Mouse (Mus musculus): ENCODE measurements around the gene Tsg101. TPM values are rescaled to one million over a fixed set of nuclear protein-coding genes. Genes with fewer than 3 reads are reported as not detected.

The Tsg101 gene
- total RNA-seq (2014; rRNA removed) (83.7 and 105 TPM in 2 replicates), polyA plus RNA-seq (2015; fragmentation: Nextera tagmentation; extraction: Ambion mirVana) (272 and 279 TPM in 2 replicates)

GRCm38 (mm10) chr7:46919551-46920176, at the start of gene Tsg101:
Gene Tsg101, minus strand, starts transcription at chr7:46919969.
- Histone ChIP-seq H3K27me3 (ENCODE audit: insufficient read depth, low read length) (no peaks in the 10 kb centered on the region), H3K9me3 (ENCODE audit: low read length) (no peaks in the 10 kb centered on the region), H3K36me3 (ENCODE audit: insufficient read depth, low read length) (no peaks in the 10 kb centered on the region), H3K4me1 (ENCODE audit: insufficient read depth, low read length) (no peaks in the 10 kb centered on the region), H3K9ac (replicated peaks; ENCODE audit: low read length) (peak within 1 kb of the TSS; percentile 89), H3K4me3 (ENCODE audit: low read length) (peak within 1 kb of the TSS; percentile 81), H3K27ac (peak within 1 kb of the TSS; percentile 95), H3K4me2 (ENCODE audit: low read depth, low read length) (peak within 1 kb of the TSS; percentile 77)
- TF ChIP-seq CTCF (IDR thresholded peaks at IDR 0.05; ENCODE audit: low read depth) = 0 out of 2 replicates have a peak, but pooled peaks have one; percentile 2
- ATAC-seq (peak; percentile 97), DNase-seq (ENCODE audit: low spot score) (peak; percentile 95)
- under 1% methylated on average over 66 of the region's 75 CpGs for WGBS

GRCm38 (mm10) chr7:46964070-46964469, 44.3 kb upstream of the Tsg101 start:
- ATAC-seq (no peak), DNase-seq (ENCODE audit: low spot score) (no peak)
- no peak overlapping the region for H3K9ac ChIP-seq (replicated peaks; ENCODE audit: low read length)
- H3K36me3 ChIP-seq (ENCODE audit: insufficient read depth, low read length) = no peaks in the 10 kb centered on the region
- no peak overlapping the region for H3K27ac ChIP-seq
- H3K4me3 ChIP-seq (ENCODE audit: low read length) = no peak overlapping the region
- H3K27me3 ChIP-seq (ENCODE audit: insufficient read depth, low read length) = no peaks in the 10 kb centered on the region
- 86% methylated on average over 7 of the region's 7 CpGs for WGBS
- no peaks in the 10 kb centered on the region for H3K9me3 ChIP-seq (ENCODE audit: low read length)
- no peak for TF ChIP-seq CTCF (IDR thresholded peaks at IDR 0.05; ENCODE audit: low read depth)
- H3K4me2 ChIP-seq (ENCODE audit: low read depth, low read length) = no peak overlapping the region
- no peaks in the 10 kb centered on the region for H3K4me1 ChIP-seq (ENCODE audit: insufficient read depth, low read length)

GRCm38 (mm10) chr7:46962806-46963618, 43.2 kb upstream of the Tsg101 start:
- Histone ChIP-seq H3K27ac (peak overlapping the region; percentile 15; the same call in 1 of the 2 replicates), H3K9me3 (ENCODE audit: low read length) (no peaks in the 10 kb centered on the region), H3K4me3 (ENCODE audit: low read length) (no peak overlapping the region), H3K36me3 (ENCODE audit: insufficient read depth, low read length) (no peaks in the 10 kb centered on the region), H3K27me3 (ENCODE audit: insufficient read depth, low read length) (no peaks in the 10 kb centered on the region), H3K9ac (replicated peaks; ENCODE audit: low read length) (no peak overlapping the region), H3K4me2 (ENCODE audit: low read depth, low read length) (peak overlapping the region; percentile 19; the same call in 1 of the 2 replicates), H3K4me1 (ENCODE audit: insufficient read depth, low read length) (no peaks in the 10 kb centered on the region; the same call in 1 of the 2 replicates)
- WGBS = 2% methylated on average over 9 of the region's 9 CpGs
- DNase-seq (ENCODE audit: low spot score) (peak; percentile 93), ATAC-seq (peak; percentile 76)
- peak; percentile 89 for TF ChIP-seq CTCF (IDR thresholded peaks at IDR 0.05; ENCODE audit: low read depth)

GRCm38 (mm10) chr7:46962132-46962531, 42.4 kb upstream of the Tsg101 start:
- no peak for TF ChIP-seq CTCF (IDR thresholded peaks at IDR 0.05; ENCODE audit: low read depth)
- H3K4me3 ChIP-seq (ENCODE audit: low read length) = no peak overlapping the region
- H3K9ac ChIP-seq (replicated peaks; ENCODE audit: low read length) = no peak overlapping the region
- ATAC-seq = no peak
- H3K27ac ChIP-seq = no peak overlapping the region; the same call in 1 of the 2 replicates
- H3K4me2 ChIP-seq (ENCODE audit: low read depth, low read length) = no peak overlapping the region
- H3K9me3 ChIP-seq (ENCODE audit: low read length) = no peaks in the 10 kb centered on the region
- DNase-seq (ENCODE audit: low spot score) = peak; percentile 69
- no peaks in the 10 kb centered on the region for H3K27me3 ChIP-seq (ENCODE audit: insufficient read depth, low read length)
- H3K4me1 ChIP-seq (ENCODE audit: insufficient read depth, low read length) = no peaks in the 10 kb centered on the region; the same call in 1 of the 2 replicates
- no peaks in the 10 kb centered on the region for H3K36me3 ChIP-seq (ENCODE audit: insufficient read depth, low read length)

- H3K36me3 ChIP-seq (ENCODE audit: insufficient read depth, low read length) = no peaks in the 10 kb centered on the region
- WGBS = 64% methylated on average over 3 of the region's 3 CpGs
- H3K4me2 ChIP-seq (ENCODE audit: low read depth, low read length) = no peak overlapping the region
- H3K27me3 ChIP-seq (ENCODE audit: insufficient read depth, low read length) = no peaks in the 10 kb centered on the region
- TF ChIP-seq CTCF (IDR thresholded peaks at IDR 0.05; ENCODE audit: low read depth) = no peak
- ATAC-seq (no peak), DNase-seq (ENCODE audit: low spot score) (no peak)
- H3K9ac ChIP-seq (replicated peaks; ENCODE audit: low read length) = no peak overlapping the region
- H3K4me1 ChIP-seq (ENCODE audit: insufficient read depth, low read length) = no peaks in the 10 kb centered on the region; the same call in 1 of the 2 replicates
- H3K4me3 ChIP-seq (ENCODE audit: low read length) = no peak overlapping the region
- no peak overlapping the region for H3K27ac ChIP-seq
- no peaks in the 10 kb centered on the region for H3K9me3 ChIP-seq (ENCODE audit: low read length)
Observed at GRCm38 (mm10) chr7:46960991-46961390, 41.2 kb upstream of the Tsg101 start.

GRCm38 (mm10) chr7:46958853-46959252, 39.1 kb upstream of the Tsg101 start:
- ATAC-seq = no peak
- H3K4me1 ChIP-seq (ENCODE audit: insufficient read depth, low read length) = no peaks in the 10 kb centered on the region; the same call in 1 of the 2 replicates
- 13% methylated on average over 9 of the region's 9 CpGs for WGBS
- H3K9ac ChIP-seq (replicated peaks; ENCODE audit: low read length) = peak overlapping the region; percentile 72
- H3K9me3 ChIP-seq (ENCODE audit: low read length) = no peaks in the 10 kb centered on the region
- TF ChIP-seq CTCF (IDR thresholded peaks at IDR 0.05; ENCODE audit: low read depth) = no peak
- H3K4me2 ChIP-seq (ENCODE audit: low read depth, low read length) = peak overlapping the region; percentile 73
- DNase-seq (ENCODE audit: low spot score) = no peak
- no peaks in the 10 kb centered on the region for H3K27me3 ChIP-seq (ENCODE audit: insufficient read depth, low read length)
- no peak overlapping the region for H3K27ac ChIP-seq
- peaks cover 11% of the 10 kb centered on the region for H3K36me3 ChIP-seq (ENCODE audit: insufficient read depth, low read length)
- H3K4me3 ChIP-seq (ENCODE audit: low read length) = peak overlapping the region; percentile 61
